ENCODE assay signal across 11 mouse cellular contexts in the genomic region with DNA sequence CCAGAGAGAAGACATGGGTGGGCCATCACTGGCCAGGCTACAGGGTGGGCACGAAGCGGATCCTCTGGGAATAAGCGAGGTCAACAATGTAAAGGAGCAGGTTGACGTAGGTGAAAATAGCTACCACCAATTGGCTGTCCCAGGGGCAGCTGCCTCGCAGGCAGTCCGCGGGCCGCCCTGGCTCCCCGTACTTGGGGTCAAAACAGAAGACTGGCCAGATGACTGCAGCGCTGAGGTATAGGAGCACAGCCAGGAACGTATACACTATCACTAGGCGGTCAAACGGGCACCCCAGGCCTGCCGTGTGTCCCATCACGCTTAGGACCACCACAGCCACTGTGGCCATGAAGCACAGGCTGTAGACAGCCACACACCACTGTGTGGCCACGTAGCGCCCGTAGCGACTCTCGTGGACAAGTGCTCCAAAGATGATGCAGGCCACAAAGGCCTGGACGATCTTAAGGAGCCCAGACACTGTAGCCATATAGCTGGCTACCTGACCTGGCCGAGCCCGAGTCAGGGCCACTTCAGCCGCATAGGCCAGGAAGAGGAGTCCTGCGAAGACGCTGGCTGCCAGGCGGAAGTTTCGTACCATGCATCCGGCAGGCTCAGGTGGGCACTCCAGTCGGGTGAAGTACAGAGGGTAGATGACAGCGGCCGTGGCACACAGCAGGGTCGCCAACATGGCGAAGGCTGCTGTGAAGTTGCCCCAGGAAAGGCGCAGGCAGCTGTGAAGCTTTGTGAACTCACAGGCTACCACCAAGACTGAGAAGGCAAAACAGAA. TPM values are rescaled to one million over a fixed set of nuclear protein-coding genes. Genes with fewer than 3 reads are reported as not detected.
DNase-seq lines count a peak whose midpoint lies in the region; ATAC-seq and TF ChIP-seq lines count a peak whose summit lies in the region.
"Had no signal": no experiment of that assay in that cellular context is flagged by ENCODE, and none has a peak within 500 bp of the region (broad histone marks: within the 10 kb centered on the region; RNA-seq: fewer than 3 reads in every experiment).

No protein-coding gene starts in this region.

- peak overlapping the region; percentile 90 for H3K27ac ChIP-seq in heart, embryonic 12.5 days (ENCODE audit: poor library complexity, severe bottlenecking)
- H3K27ac ChIP-seq in neural tube, embryonic 12.5 days = no peak overlapping the region
- no peak overlapping the region for H3K27ac ChIP-seq in limb, embryonic 11.5 days (replicated peaks; ENCODE audit: low read depth, low read length)
- H3K27ac ChIP-seq in testis, adult 2 months (ENCODE audit: control insufficient read depth, insufficient read depth, low read depth, low read length) = no peak overlapping the region
- no peak overlapping the region for H3K27ac ChIP-seq in forebrain, embryonic 12.5 days

- TF ChIP-seq CTCF in testis, adult 2 months (IDR thresholded peaks at IDR 0.05; ENCODE audit: control insufficient read depth, insufficient read depth, insufficient replicate concordance, low read depth, low read length) = no peak

- H3K4me2 ChIP-seq in heart, embryonic 12.5 days = peak overlapping the region; percentile 74
- H3K4me2 ChIP-seq in neural tube, embryonic 12.5 days (replicated peaks) = peak overlapping the region; percentile 57
- peak overlapping the region; percentile 20; the same call in 1 of the 2 replicates for H3K4me2 ChIP-seq in limb, embryonic 11.5 days (ENCODE audit: low read depth, severe bottlenecking)
- no peak overlapping the region for H3K4me2 ChIP-seq in forebrain, embryonic 12.5 days

- H3K9me3 ChIP-seq in heart, embryonic 12.5 days (replicated peaks) = no peaks in the 10 kb centered on the region
- no peaks in the 10 kb centered on the region for H3K9me3 ChIP-seq in neural tube, embryonic 12.5 days
- no peaks in the 10 kb centered on the region for H3K9me3 ChIP-seq in limb, embryonic 11.5 days (ENCODE audit: control insufficient read depth, low read length)
- no peaks in the 10 kb centered on the region for H3K9me3 ChIP-seq in forebrain, embryonic 12.5 days

- no peak for ATAC-seq in heart, embryonic 12.5 days (ENCODE audit: insufficient number of reproducible peaks, low FRiP score)
- ATAC-seq in neural tube, embryonic 12.5 days (ENCODE audit: low FRiP score, low read depth) = no peak
- no peak for ATAC-seq in limb, embryonic 11.5 days (ENCODE audit: insufficient number of reproducible peaks, low FRiP score, low TSS enrichment, low read depth)
- no peak for ATAC-seq in forebrain, embryonic 12.5 days (ENCODE audit: low FRiP score)

- peak overlapping the region; percentile 82 for H3K9ac ChIP-seq in heart, embryonic 12.5 days
- H3K9ac ChIP-seq in neural tube, embryonic 12.5 days = no peak overlapping the region; the same call in 1 of the 2 replicates
- no peak overlapping the region for H3K9ac ChIP-seq in limb, embryonic 11.5 days (ENCODE audit: low read length)
- H3K9ac ChIP-seq in forebrain, embryonic 12.5 days = no peak overlapping the region

- no peaks in the 10 kb centered on the region for H3K36me3 ChIP-seq in heart, embryonic 12.5 days
- H3K36me3 ChIP-seq in neural tube, embryonic 12.5 days = no peaks in the 10 kb centered on the region
- no peaks in the 10 kb centered on the region for H3K36me3 ChIP-seq in limb, embryonic 11.5 days (ENCODE audit: control insufficient read depth, insufficient read depth, low read length)
- H3K36me3 ChIP-seq in testis, adult 2 months (ENCODE audit: control insufficient read depth, insufficient read depth, low read length) = no peaks in the 10 kb centered on the region
- H3K36me3 ChIP-seq in forebrain, embryonic 12.5 days (replicated peaks) = no peaks in the 10 kb centered on the region

- H3K27me3 ChIP-seq in heart, embryonic 12.5 days (replicated peaks) = peaks cover 14% of the 10 kb centered on the region; the same call in 1 of the 2 replicates
- peaks cover 5% of the 10 kb centered on the region; the same call in 1 of the 2 replicates for H3K27me3 ChIP-seq in neural tube, embryonic 12.5 days (replicated peaks)
- no peaks in the 10 kb centered on the region for H3K27me3 ChIP-seq in limb, embryonic 11.5 days (ENCODE audit: control insufficient read depth, insufficient read depth, low read length)
- 0 out of 2 replicates have a peak, but pooled peaks cover 2% of the 10 kb centered on the region for H3K27me3 ChIP-seq in testis, adult 2 months (ENCODE audit: control insufficient read depth, insufficient read depth, low read length)
- peaks cover 36% of the 10 kb centered on the region for H3K27me3 ChIP-seq in forebrain, embryonic 12.5 days

- WGBS in heart, embryonic 12.5 days = 64% methylated on average over 35 of the region's 35 CpGs
- 82% methylated on average over 35 of the region's 35 CpGs for WGBS in neural tube, embryonic 12.5 days
- WGBS in limb, embryonic 11.5 days = 75% methylated on average over 35 of the region's 35 CpGs
- WGBS in forebrain, embryonic 12.5 days = 82% methylated on average over 35 of the region's 35 CpGs

- no peak for DNase-seq in heart, adult 18-20 months
- no peak for DNase-seq in neural tube, embryonic 10.5 days (ENCODE audit: extremely low spot score, low spot score)
- DNase-seq in limb, embryonic 11.5 days (ENCODE audit: low spot score) = no peak
- DNase-seq in right cerebral cortex, postnatal 14 days = no peak
- DNase-seq: kidney, adult 18-20 months had no signal

- H3K4me3 ChIP-seq in heart, embryonic 12.5 days = peak overlapping the region; percentile 52
- peak overlapping the region; percentile 19; the same call in 1 of the 2 replicates for H3K4me3 ChIP-seq in neural tube, embryonic 12.5 days
- no peak overlapping the region for H3K4me3 ChIP-seq in limb, embryonic 11.5 days (ENCODE audit: low read depth, low read length)
- H3K4me3 ChIP-seq in testis, adult 2 months (ENCODE audit: control insufficient read depth, low read depth, low read length) = peak overlapping the region; percentile 46
- no peak overlapping the region for H3K4me3 ChIP-seq in forebrain, embryonic 12.5 days (replicated peaks)

- no peak for TF ChIP-seq POLR2A in testis, adult 2 months (IDR thresholded peaks at IDR 0.05; ENCODE audit: control insufficient read depth, low read depth, low read length)

- peaks cover 25% of the 10 kb centered on the region for H3K4me1 ChIP-seq in heart, embryonic 12.5 days (replicated peaks)
- peaks cover 25% of the 10 kb centered on the region for H3K4me1 ChIP-seq in neural tube, embryonic 12.5 days
- peaks cover 17% of the 10 kb centered on the region for H3K4me1 ChIP-seq in limb, embryonic 11.5 days (ENCODE audit: control insufficient read depth, insufficient read depth, low read length)
- H3K4me1 ChIP-seq in testis, adult 2 months (ENCODE audit: control insufficient read depth, insufficient read depth, low read length) = peaks cover 17% of the 10 kb centered on the region
- H3K4me1 ChIP-seq in forebrain, embryonic 12.5 days = peaks cover 20% of the 10 kb centered on the region

RNA-seq across cellular contexts. Expression of a gene that starts 0.7 kb away (rescaled TPM):
- 9.8 and 10.9 TPM in 2 replicates for polyA plus RNA-seq in heart, embryonic 12.5 days (2016; fragmentation: Nextera tagmentation; extraction: Ambion mirVana)
- 10 to 100 TPM; 77.0 to 81.2 TPM for total RNA-seq in heart, adult 18-20 months (2021)
- 0.81 and 1.1 TPM in 2 replicates for polyA plus RNA-seq in neural tube, embryonic 12.5 days (2016; fragmentation: Nextera tagmentation; extraction: Ambion mirVana)
- polyA plus RNA-seq in limb, embryonic 11.5 days (2014; fragmentation: Nextera tagmentation; extraction: Ambion mirVana) = not detected in 2 replicates
- 0.61 TPM in 1 of 2 replicates, not detected in the other for polyA plus RNA-seq in testis, adult 2 months (2012; rRNA removed)
- not detected in 2 replicates for polyA plus RNA-seq in forebrain, embryonic 12.5 days (2016; fragmentation: Nextera tagmentation; extraction: Ambion mirVana)
- polyA plus RNA-seq: erythroblast, embryonic 14.5 days had no signal

RNA-seq across cellular contexts. Expression of a gene that starts 3.7 kb away (rescaled TPM):
- 23.1 and 23.9 TPM in 2 replicates for polyA plus RNA-seq in heart, embryonic 12.5 days (2016; fragmentation: Nextera tagmentation; extraction: Ambion mirVana)
- total RNA-seq in heart, adult 18-20 months (2021) = 1 to 10 TPM; 1.1 to 1.3 TPM
- polyA plus RNA-seq in neural tube, embryonic 12.5 days (2016; fragmentation: Nextera tagmentation; extraction: Ambion mirVana) = 27.2 and 27.8 TPM in 2 replicates
- 33.3 and 34.2 TPM in 2 replicates for polyA plus RNA-seq in limb, embryonic 11.5 days (2014; fragmentation: Nextera tagmentation; extraction: Ambion mirVana)
- 0.98 and 1.5 TPM in 2 replicates for polyA plus RNA-seq in testis, adult 2 months (2012; rRNA removed)
- 32.5 and 32.8 TPM in 2 replicates for polyA plus RNA-seq in forebrain, embryonic 12.5 days (2016; fragmentation: Nextera tagmentation; extraction: Ambion mirVana)

RNA-seq across cellular contexts. Expression of a gene that starts 13.7 kb away (rescaled TPM):
- polyA plus RNA-seq in heart, embryonic 12.5 days (2016; fragmentation: Nextera tagmentation; extraction: Ambion mirVana) = 4.7 and 5.2 TPM in 2 replicates
- total RNA-seq in heart, adult 18-20 months (2021) = under 1 TPM in 1 of 2 experiments, not detected in 1; 0.33 TPM
- 3.1 and 3.4 TPM in 2 replicates for polyA plus RNA-seq in neural tube, embryonic 12.5 days (2016; fragmentation: Nextera tagmentation; extraction: Ambion mirVana)
- polyA plus RNA-seq in limb, embryonic 11.5 days (2014; fragmentation: Nextera tagmentation; extraction: Ambion mirVana) = 6.6 and 7.5 TPM in 2 replicates
- polyA plus RNA-seq in testis, adult 2 months (2012; rRNA removed) = 0.35 and 0.36 TPM in 2 replicates
- polyA plus RNA-seq in forebrain, embryonic 12.5 days (2016; fragmentation: Nextera tagmentation; extraction: Ambion mirVana) = 0.13 and 0.49 TPM in 2 replicates
- total RNA-seq: megakaryocyte progenitor cell, adult 5-6 weeks had no signal

RNA-seq across cellular contexts. Expression of a gene that starts 13.8 kb away (rescaled TPM):
- polyA plus RNA-seq in heart, embryonic 12.5 days (2016; fragmentation: Nextera tagmentation; extraction: Ambion mirVana) = 27.9 and 31.5 TPM in 2 replicates
- total RNA-seq in heart, adult 18-20 months (2021) = 10 to 100 TPM; 33.7 to 35.7 TPM
- 39.7 and 40.4 TPM in 2 replicates for polyA plus RNA-seq in neural tube, embryonic 12.5 days (2016; fragmentation: Nextera tagmentation; extraction: Ambion mirVana)
- polyA plus RNA-seq in limb, embryonic 11.5 days (2014; fragmentation: Nextera tagmentation; extraction: Ambion mirVana) = 22.6 and 24.2 TPM in 2 replicates
- 9.5 and 10.4 TPM in 2 replicates for polyA plus RNA-seq in testis, adult 2 months (2012; rRNA removed)
- polyA plus RNA-seq in forebrain, embryonic 12.5 days (2016; fragmentation: Nextera tagmentation; extraction: Ambion mirVana) = 30.9 and 32.9 TPM in 2 replicates

RNA-seq across cellular contexts. Expression of a gene that starts 22.2 kb away (rescaled TPM):
- polyA plus RNA-seq in heart, embryonic 12.5 days (2016; fragmentation: Nextera tagmentation; extraction: Ambion mirVana) = 20.1 and 20.4 TPM in 2 replicates
- total RNA-seq in heart, adult 18-20 months (2021) = 1 to 10 TPM; 6.9 to 8.9 TPM
- polyA plus RNA-seq in neural tube, embryonic 12.5 days (2016; fragmentation: Nextera tagmentation; extraction: Ambion mirVana) = 46.8 and 56.5 TPM in 2 replicates
- polyA plus RNA-seq in limb, embryonic 11.5 days (2014; fragmentation: Nextera tagmentation; extraction: Ambion mirVana) = 24.6 TPM in 2 replicates
- 22.3 and 23.9 TPM in 2 replicates for polyA plus RNA-seq in testis, adult 2 months (2012; rRNA removed)
- 43.1 and 43.3 TPM in 2 replicates for polyA plus RNA-seq in forebrain, embryonic 12.5 days (2016; fragmentation: Nextera tagmentation; extraction: Ambion mirVana)

Comparison
In these comparisons a context has a peak if more than half of its experiments do, and no peak if none do; other contexts are left out.
1. H3K4me3 ChIP-seq: peak in heart, embryonic 12.5 days (single experiment), neural tube, embryonic 12.5 days (single experiment) and testis, adult 2 months (single experiment); none in limb, embryonic 11.5 days (single experiment) and forebrain, embryonic 12.5 days (single experiment).